8 mouse cellular contexts compared by ENCODE assay signal in the genomic region with DNA sequence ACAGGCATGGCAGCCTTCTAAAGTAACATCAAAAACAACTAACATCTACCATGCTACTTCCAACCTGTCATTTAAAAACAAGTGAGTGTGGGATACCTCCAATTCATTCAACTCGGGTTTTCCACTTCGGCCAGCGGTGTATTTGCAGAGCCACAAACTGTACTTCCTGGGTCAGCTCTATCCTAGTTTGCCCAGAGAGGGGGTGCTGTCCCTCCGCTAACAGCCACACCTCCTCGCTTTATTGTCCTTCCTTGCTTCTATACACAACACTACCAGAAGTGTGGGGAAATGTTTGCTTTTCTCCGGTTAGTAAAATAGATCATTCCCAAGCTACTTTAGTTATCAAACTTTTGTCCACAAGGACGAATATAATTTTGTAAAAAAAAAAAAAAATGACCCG. TPM values are rescaled to one million over a fixed set of nuclear protein-coding genes. Genes with fewer than 3 reads are reported as not detected.
A peak's percentile ranks its signal among the peaks of the same experiment; 100 is the strongest.
DNase-seq lines count a peak whose midpoint lies in the region; ATAC-seq lines count a peak whose summit lies in the region.

No protein-coding gene starts in this region.

- H3K4me1 ChIP-seq in kidney, embryonic 16.5 days (ENCODE audit: insufficient read depth, low read length): peaks cover 9% of the 10 kb centered on the region
- no peaks in the 10 kb centered on the region for H3K4me1 ChIP-seq in embryonic facial prominence, embryonic 11.5 days (ENCODE audit: control insufficient read depth, insufficient read depth, low read length)
- peaks cover 17% of the 10 kb centered on the region for H3K4me1 ChIP-seq in limb, embryonic 10.5 days
- H3K4me1 ChIP-seq in neural tube, embryonic 14.5 days (ENCODE audit: control insufficient read depth, insufficient read depth, low read length): peaks cover 8% of the 10 kb centered on the region

- H3K27me3 ChIP-seq in kidney, embryonic 16.5 days (ENCODE audit: insufficient read depth, low read length): no peaks in the 10 kb centered on the region
- no peaks in the 10 kb centered on the region for H3K27me3 ChIP-seq in embryonic facial prominence, embryonic 11.5 days (ENCODE audit: control insufficient read depth, insufficient read depth, low read length)
- H3K27me3 ChIP-seq in limb, embryonic 10.5 days (ENCODE audit: low read depth, poor library complexity, severe bottlenecking): peaks cover 5% of the 10 kb centered on the region; the same call in 1 of the 2 replicates
- no peaks in the 10 kb centered on the region for H3K27me3 ChIP-seq in neural tube, embryonic 14.5 days (ENCODE audit: control insufficient read depth, insufficient read depth, low read length)

- DNase-seq in kidney, postnatal 10 days: no peak
- DNase-seq in embryonic facial prominence, embryonic 11.5 days (ENCODE audit: low spot score): no peak
- DNase-seq in limb, embryonic 10.5 days (ENCODE audit: low spot score): no peak
- no peak for DNase-seq in right cerebral cortex, postnatal 4 days
- no peak for DNase-seq in urinary bladder, postnatal 10 days (ENCODE audit: low spot score)
- no peak for DNase-seq in spleen, postnatal 4 days (ENCODE audit: low spot score in 2 of 2)

- peak overlapping the region; percentile 93 for H3K4me2 ChIP-seq in kidney, embryonic 16.5 days (replicated peaks; ENCODE audit: low read depth, low read length)
- peak overlapping the region; percentile 98 for H3K4me2 ChIP-seq in embryonic facial prominence, embryonic 11.5 days (ENCODE audit: low read depth, low read length)
- H3K4me2 ChIP-seq in neural tube, embryonic 14.5 days (ENCODE audit: low read depth, low read length): peak overlapping the region; percentile 98

- WGBS in kidney, embryonic 16.5 days: 7% methylated on average over 8 of the region's 8 CpGs
- WGBS in embryonic facial prominence, embryonic 11.5 days: 21% methylated on average over 8 of the region's 8 CpGs
- WGBS in limb, embryonic 10.5 days: 17% methylated on average over 8 of the region's 8 CpGs
- 17% methylated on average over 8 of the region's 8 CpGs for WGBS in neural tube, embryonic 14.5 days

- H3K36me3 ChIP-seq in kidney, embryonic 16.5 days (ENCODE audit: insufficient read depth, low read length): peaks cover 11% of the 10 kb centered on the region; the same call in 1 of the 2 replicates
- H3K36me3 ChIP-seq in embryonic facial prominence, embryonic 11.5 days (replicated peaks; ENCODE audit: control insufficient read depth, insufficient read depth, low read depth, low read length): no peaks in the 10 kb centered on the region; the same call in 1 of the 2 replicates
- H3K36me3 ChIP-seq in limb, embryonic 10.5 days: peaks cover 35% of the 10 kb centered on the region
- peaks cover 9% of the 10 kb centered on the region; the same call in 1 of the 2 replicates for H3K36me3 ChIP-seq in neural tube, embryonic 14.5 days (ENCODE audit: control insufficient read depth, insufficient read depth, low read length)

- 0 out of 2 replicates have a peak, but pooled peaks have one; percentile 17 for ATAC-seq in kidney, embryonic 16.5 days (ENCODE audit: low FRiP score, low TSS enrichment)
- ATAC-seq in embryonic facial prominence, embryonic 11.5 days (replicated peaks; ENCODE audit: insufficient number of reproducible peaks, low FRiP score, low TSS enrichment, low read depth): no peak
- ATAC-seq in neural tube, embryonic 14.5 days (ENCODE audit: low read depth): no peak

- H3K9me3 ChIP-seq in kidney, embryonic 16.5 days (ENCODE audit: low read length): no peaks in the 10 kb centered on the region
- no peaks in the 10 kb centered on the region for H3K9me3 ChIP-seq in embryonic facial prominence, embryonic 11.5 days (replicated peaks; ENCODE audit: control insufficient read depth, low read length)
- no peaks in the 10 kb centered on the region for H3K9me3 ChIP-seq in limb, embryonic 10.5 days (replicated peaks)
- no peaks in the 10 kb centered on the region for H3K9me3 ChIP-seq in neural tube, embryonic 14.5 days (ENCODE audit: control insufficient read depth, low read length)

- peak overlapping the region; percentile 84 for H3K9ac ChIP-seq in kidney, embryonic 16.5 days (replicated peaks; ENCODE audit: low read length)
- no peak overlapping the region for H3K9ac ChIP-seq in embryonic facial prominence, embryonic 11.5 days (replicated peaks; ENCODE audit: low read length)
- peak overlapping the region; percentile 63; the same call in 1 of the 2 replicates for H3K9ac ChIP-seq in neural tube, embryonic 14.5 days (replicated peaks; ENCODE audit: low read depth, low read length)

- peak overlapping the region; percentile 87 for H3K4me3 ChIP-seq in kidney, embryonic 16.5 days (ENCODE audit: low read length)
- peak overlapping the region; percentile 74 for H3K4me3 ChIP-seq in embryonic facial prominence, embryonic 11.5 days (ENCODE audit: low read depth, low read length)
- peak overlapping the region; percentile 76 for H3K4me3 ChIP-seq in limb, embryonic 10.5 days
- peak overlapping the region; percentile 60 for H3K4me3 ChIP-seq in neural tube, embryonic 14.5 days (ENCODE audit: low read depth, low read length)

- H3K27ac ChIP-seq in kidney, embryonic 16.5 days (ENCODE audit: low read length): no peak overlapping the region
- H3K27ac ChIP-seq in embryonic facial prominence, embryonic 11.5 days (replicated peaks; ENCODE audit: low read depth, low read length): no peak overlapping the region
- H3K27ac ChIP-seq in limb, embryonic 10.5 days: no peak overlapping the region
- H3K27ac ChIP-seq in neural tube, embryonic 14.5 days (ENCODE audit: low read depth, low read length): no peak overlapping the region

RNA-seq across cellular contexts. Expression of a gene that starts 0.7 kb away (rescaled TPM):
- polyA plus RNA-seq in kidney, embryonic 16.5 days (2015; fragmentation: Nextera tagmentation; extraction: Ambion mirVana): 39.3 and 42.7 TPM in 2 replicates
- 33.0 and 35.0 TPM in 2 replicates for polyA plus RNA-seq in embryonic facial prominence, embryonic 11.5 days (2014; fragmentation: Nextera tagmentation; extraction: Ambion mirVana)
- polyA plus RNA-seq in limb, embryonic 10.5 days (2016; fragmentation: Nextera tagmentation; extraction: Ambion mirVana): 34.2 and 37.2 TPM in 2 replicates
- 34.6 and 36.0 TPM in 2 replicates for polyA plus RNA-seq in neural tube, embryonic 14.5 days (2014; fragmentation: Nextera tagmentation; extraction: Ambion mirVana)

RNA-seq across cellular contexts. Expression of a gene that starts 0.8 kb away (rescaled TPM):
- polyA plus RNA-seq in kidney, embryonic 16.5 days (2015; fragmentation: Nextera tagmentation; extraction: Ambion mirVana): 3.8 and 4.4 TPM in 2 replicates
- polyA plus RNA-seq in embryonic facial prominence, embryonic 11.5 days (2014; fragmentation: Nextera tagmentation; extraction: Ambion mirVana): 2.3 and 2.6 TPM in 2 replicates
- polyA plus RNA-seq in limb, embryonic 10.5 days (2016; fragmentation: Nextera tagmentation; extraction: Ambion mirVana): 1.6 and 2.6 TPM in 2 replicates
- polyA plus RNA-seq in neural tube, embryonic 14.5 days (2014; fragmentation: Nextera tagmentation; extraction: Ambion mirVana): 27.1 and 37.9 TPM in 2 replicates
